Mouse (Mus musculus) limb, embryonic 15.5 days (tissue): ENCODE results near the gene Exoc7. TPM values are rescaled to one million over a fixed set of nuclear protein-coding genes. Genes with fewer than 3 reads are reported as not detected.

Source experiments
- ATAC-seq: fragments of 200-750 bp; cut with Nextera tagmentation; 2 replicates; pipeline ENCODE4 v1.8.0; 2017; ENCODE audit warnings: low read depth, moderate TSS enrichment; ENCODE audit not compliant: insufficient number of reproducible peaks, low FRiP score, low TSS enrichment
- H3K27ac ChIP-seq: fragments of 300-500 bp; sonication (generic); 2 replicates; pipeline ENCODE4 v1.5.1; 2015; ENCODE audit warnings: moderate library complexity, mild to moderate bottlenecking, inconsistent platforms
- H3K27me3 ChIP-seq: fragments of 300-500 bp; sonication (generic); 2 replicates; pipeline ENCODE4 v1.6.1; 2015; ENCODE audit warnings: inconsistent platforms
- H3K36me3 ChIP-seq: fragments of 300-500 bp; sonication (generic); 2 replicates; pipeline ENCODE4 v1.6.1; 2015; ENCODE audit warnings: inconsistent platforms
- H3K4me1 ChIP-seq: fragments of 300-500 bp; sonication (generic); 2 replicates; pipeline ENCODE4 v1.6.1; 2015; ENCODE audit warnings: inconsistent platforms
- H3K4me2 ChIP-seq: fragments of 300-500 bp; sonication (generic); 2 replicates; pipeline ENCODE4 v1.6.1; 2015; ENCODE audit warnings: mild to moderate bottlenecking, inconsistent platforms
- H3K4me3 ChIP-seq: fragments of 300-500 bp; sonication (generic); 2 replicates; pipeline ENCODE4 v1.5.1; 2015; ENCODE audit warnings: mild to moderate bottlenecking, inconsistent platforms
- H3K9ac ChIP-seq: fragments of 300-500 bp; sonication (generic); 2 replicates; pipeline ENCODE4 v1.6.1; 2015; ENCODE audit warnings: inconsistent platforms
- H3K9me3 ChIP-seq: fragments of 300-500 bp; sonication (generic); 2 replicates; pipeline ENCODE4 v1.6.1; 2016; ENCODE audit warnings: inconsistent platforms
- WGBS: fragments of 180-500 bp; shearing (Covaris S2); methylation state at CpG from one replicate; pipeline ENCODE4 v1.1.7; 2015; 5-methylcytosine and 5-hydroxymethylcytosine counted together
- polyA plus RNA-seq: library from polyadenylated mRNA; unstranded; fragments of >200 nt; fragmentation: Nextera tagmentation; extraction: Ambion mirVana; gene quantifications from 2 replicates; pipeline ENCODE4 v1.2.1, GENCODE M21; 2015

Exoc7 gene
- polyA plus RNA-seq, 1 experiment from 2014 or later: 66.2 TPM

- peaks cover 24% of the 10 kb centered on the region for H3K27me3 ChIP-seq
- H3K4me2 ChIP-seq: peak overlapping the region; percentile 97
- no peaks in the 10 kb centered on the region for H3K9me3 ChIP-seq
- 8% methylated on average over 26 of the region's 26 CpGs for WGBS
- peak overlapping the region; percentile 62 for H3K4me3 ChIP-seq
- H3K36me3 ChIP-seq: peaks cover 8% of the 10 kb centered on the region; the same call in 1 of the 2 replicates
- no peak overlapping the region for H3K27ac ChIP-seq
- no peak overlapping the region for H3K9ac ChIP-seq
- ATAC-seq: no peak
- H3K4me1 ChIP-seq: peaks cover 37% of the 10 kb centered on the region
These were observed 27.4 kb upstream of the Exoc7 start for GRCm38 (mm10) chr11:116334417-116334782.

DNA sequence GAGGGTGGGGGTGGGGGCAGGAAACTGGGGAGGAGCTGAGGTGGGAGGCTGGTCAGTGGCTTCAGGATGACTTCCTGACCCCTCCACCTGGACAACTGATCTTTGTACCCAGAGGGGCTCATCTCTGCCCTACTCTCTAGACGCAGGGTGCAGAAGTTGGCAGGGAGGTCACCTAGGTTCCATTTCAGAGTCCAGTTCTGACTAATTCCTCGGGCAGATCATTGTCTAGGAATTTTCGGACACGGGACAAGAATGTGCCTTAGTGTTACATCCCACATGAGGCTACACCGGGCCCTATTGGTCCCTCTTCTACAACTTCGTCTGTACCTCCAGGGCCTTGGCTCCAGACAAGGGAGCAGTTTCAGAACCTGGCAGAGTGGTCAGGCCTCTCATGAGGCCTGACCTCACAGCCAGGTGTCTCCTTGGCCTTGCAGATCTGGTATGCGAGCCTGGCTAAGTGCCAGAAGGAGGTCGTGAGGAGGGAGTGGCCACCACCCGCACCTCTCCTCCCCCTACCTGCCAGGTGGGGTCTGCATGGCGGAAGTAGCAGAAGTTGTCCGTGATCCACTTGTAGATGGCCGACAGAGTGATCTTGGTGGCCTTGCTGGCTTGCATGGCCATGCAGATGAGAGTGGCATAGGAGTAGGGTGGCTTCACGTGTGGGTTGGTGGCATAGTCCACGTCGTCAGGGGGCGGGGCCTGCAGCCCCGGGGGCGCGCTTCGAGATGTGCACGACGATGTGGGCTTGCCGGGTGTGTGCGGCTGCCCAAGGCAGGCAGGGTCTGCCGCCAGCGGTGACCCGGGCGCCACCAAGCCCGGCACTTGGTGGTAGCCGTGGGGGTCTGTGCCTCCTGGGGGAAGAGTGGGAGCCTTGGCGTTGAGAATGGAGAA is 26.7 kb upstream of the Exoc7 start:
- Histone ChIP-seq H3K4me2 (peak overlapping the region; percentile 97), H3K27me3 (peaks cover 24% of the 10 kb centered on the region), H3K9ac (no peak overlapping the region), H3K9me3 (no peaks in the 10 kb centered on the region), H3K4me1 (peaks cover 42% of the 10 kb centered on the region), H3K4me3 (peak overlapping the region; percentile 62), H3K27ac (no peak overlapping the region), H3K36me3 (peaks cover 5% of the 10 kb centered on the region; the same call in 1 of the 2 replicates)
- no peak for ATAC-seq
- 21% methylated on average over 31 of the region's 31 CpGs for WGBS

GRCm38 (mm10) chr11:116332983-116333270 is 25.9 kb upstream of the Exoc7 start:
- no peak overlapping the region for H3K4me2 ChIP-seq
- H3K9me3 ChIP-seq: no peaks in the 10 kb centered on the region
- H3K36me3 ChIP-seq: 0 out of 2 replicates have a peak, but pooled peaks cover under 1% of the 10 kb centered on the region
- peaks cover 42% of the 10 kb centered on the region for H3K4me1 ChIP-seq
- 88% methylated on average over 3 of the region's 3 CpGs for WGBS
- peaks cover 24% of the 10 kb centered on the region for H3K27me3 ChIP-seq
- no peak overlapping the region for H3K27ac ChIP-seq
- no peak overlapping the region for H3K4me3 ChIP-seq
- no peak for ATAC-seq
- no peak overlapping the region for H3K9ac ChIP-seq

- Histone ChIP-seq H3K36me3 (no peaks in the 10 kb centered on the region), H3K27me3 (peaks cover 24% of the 10 kb centered on the region), H3K27ac (no peak overlapping the region), H3K9ac (no peak overlapping the region), H3K9me3 (no peaks in the 10 kb centered on the region), H3K4me3 (no peak overlapping the region), H3K4me1 (peaks cover 42% of the 10 kb centered on the region), H3K4me2 (no peak overlapping the region)
- ATAC-seq: no peak
- 51% methylated on average over 17 of the region's 19 CpGs for WGBS
These were observed 25.4 kb upstream of the Exoc7 start for GRCm38 (mm10) chr11:116332232-116332982.

GRCm38 (mm10) chr11:116330211-116330518 is 23.1 kb upstream of the Exoc7 start:
- H3K9ac ChIP-seq: 0 out of 2 replicates have a peak overlapping the region, but pooled peaks have one; percentile 17
- peaks cover 28% of the 10 kb centered on the region for H3K4me1 ChIP-seq
- H3K36me3 ChIP-seq: no peaks in the 10 kb centered on the region
- H3K9me3 ChIP-seq: no peaks in the 10 kb centered on the region
- ATAC-seq: no peak
- 55% methylated on average over 7 of the region's 7 CpGs for WGBS
- H3K27me3 ChIP-seq: peaks cover 24% of the 10 kb centered on the region
- no peak overlapping the region for H3K4me2 ChIP-seq
- no peak overlapping the region for H3K4me3 ChIP-seq
- no peak overlapping the region for H3K27ac ChIP-seq

DNA sequence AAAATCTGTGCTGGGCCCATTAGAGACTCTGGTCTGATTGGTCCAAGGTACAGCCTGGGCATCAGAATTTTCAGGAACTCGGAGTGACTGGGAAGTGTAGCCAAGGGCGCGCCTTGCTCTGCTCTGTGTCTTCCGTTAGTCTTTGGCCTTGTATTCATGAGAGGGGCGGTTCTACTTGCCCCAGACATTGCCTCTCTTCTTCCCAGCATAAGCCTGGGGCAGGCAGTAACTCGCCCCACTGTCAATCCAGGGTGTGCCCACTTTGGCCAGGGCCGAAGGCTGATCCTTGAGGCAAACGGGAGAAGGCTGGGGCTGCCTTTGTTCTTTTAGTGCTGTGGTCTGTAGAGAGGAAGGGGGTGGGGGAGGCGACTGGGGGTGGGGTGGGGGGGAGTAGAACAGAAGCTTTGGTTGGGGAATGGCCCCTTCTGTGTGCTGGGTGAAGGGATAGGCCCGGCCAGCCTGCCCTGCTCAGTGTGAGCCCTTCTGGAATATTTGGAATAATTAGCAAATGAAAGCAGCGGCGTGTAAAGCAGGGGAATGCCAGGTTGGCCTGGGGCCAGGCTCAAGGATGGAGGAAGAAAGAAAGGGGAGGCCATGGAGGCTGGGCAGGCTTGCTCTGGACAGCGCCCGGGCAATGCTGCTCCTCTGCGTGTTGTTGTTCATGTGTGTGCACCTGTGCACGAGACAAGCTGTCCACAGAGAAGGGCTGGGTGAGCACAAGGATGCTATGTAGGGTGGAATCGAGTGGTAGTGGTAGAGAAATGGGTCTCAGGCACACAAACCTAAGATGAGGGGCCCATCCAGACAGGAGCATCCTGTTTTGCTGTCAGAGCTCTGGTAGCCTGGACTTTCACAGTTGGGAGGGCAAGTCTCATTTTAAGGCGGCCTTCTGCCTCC is 22.5 kb upstream of the Exoc7 start:
- H3K27ac ChIP-seq: no peak overlapping the region
- H3K9ac ChIP-seq: 0 out of 2 replicates have a peak overlapping the region, but pooled peaks have one; percentile 17
- H3K4me1 ChIP-seq: peaks cover 22% of the 10 kb centered on the region
- no peaks in the 10 kb centered on the region for H3K9me3 ChIP-seq
- no peak overlapping the region for H3K4me3 ChIP-seq
- 40% methylated on average over 18 of the region's 18 CpGs for WGBS
- no peak for ATAC-seq
- H3K36me3 ChIP-seq: no peaks in the 10 kb centered on the region
- H3K4me2 ChIP-seq: no peak overlapping the region
- peaks cover 18% of the 10 kb centered on the region for H3K27me3 ChIP-seq

GRCm38 (mm10) chr11:116326963-116327603 is 20.1 kb upstream of the Exoc7 start:
- H3K9me3 ChIP-seq: no peaks in the 10 kb centered on the region
- H3K4me3 ChIP-seq: no peak overlapping the region
- H3K27ac ChIP-seq: no peak overlapping the region
- H3K36me3 ChIP-seq: no peaks in the 10 kb centered on the region
- no peaks in the 10 kb centered on the region for H3K27me3 ChIP-seq
- H3K4me2 ChIP-seq: no peak overlapping the region
- WGBS: 61% methylated on average over 7 of the region's 7 CpGs
- no peak overlapping the region for H3K9ac ChIP-seq
- H3K4me1 ChIP-seq: peaks cover 11% of the 10 kb centered on the region; the same call in 1 of the 2 replicates
- no peak for ATAC-seq

DNA sequence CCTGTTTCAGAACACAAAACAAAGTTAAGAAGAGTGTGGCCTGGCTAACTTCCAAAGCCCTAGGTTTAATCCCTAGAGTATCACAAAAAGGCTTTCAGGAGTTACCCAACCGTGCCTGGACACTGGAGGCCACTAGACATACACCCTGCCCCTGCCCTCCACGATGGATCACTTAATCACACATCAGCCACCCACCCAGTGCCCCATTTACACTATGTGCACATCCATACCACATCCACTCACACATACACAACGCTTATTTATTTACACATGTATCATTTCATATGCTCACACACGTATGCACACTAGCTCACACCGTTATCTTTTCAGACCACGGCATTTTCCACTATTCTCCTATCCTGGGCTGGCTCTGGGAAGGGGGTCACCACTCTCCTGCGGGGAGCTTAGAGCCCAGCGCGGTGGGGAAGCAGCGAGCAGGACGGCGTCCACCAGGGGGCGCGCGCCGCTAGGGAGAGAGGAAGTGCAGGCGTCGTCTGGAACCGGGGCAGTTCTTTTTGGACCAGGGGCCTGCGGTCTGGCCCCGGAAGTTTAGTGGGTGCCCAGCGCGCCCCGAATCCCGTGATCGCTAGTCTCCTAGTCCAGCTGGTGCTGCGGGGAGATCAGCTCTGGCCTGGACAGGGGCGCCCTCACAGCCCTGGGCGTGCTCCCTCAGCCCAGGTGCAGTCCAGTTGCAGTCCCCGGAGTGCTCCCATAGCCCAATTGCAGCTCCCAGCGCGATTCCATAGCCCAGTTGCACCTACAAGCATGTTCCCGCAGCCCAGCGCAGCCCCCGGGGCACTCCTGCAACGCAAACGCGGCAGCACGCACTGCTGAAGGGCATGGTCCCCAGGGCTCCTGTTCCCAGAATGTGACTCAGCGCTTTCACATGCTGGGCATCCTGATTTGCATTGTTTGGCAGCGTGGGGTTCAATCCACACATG is 12.0 kb upstream of the Exoc7 start:
- Histone ChIP-seq H3K9me3 (no peaks in the 10 kb centered on the region), H3K27me3 (no peaks in the 10 kb centered on the region), H3K4me1 (peaks cover 5% of the 10 kb centered on the region), H3K4me2 (peak overlapping the region; percentile 98), H3K4me3 (peak overlapping the region; percentile 46), H3K27ac (no peak overlapping the region), H3K36me3 (no peaks in the 10 kb centered on the region), H3K9ac (peak overlapping the region; percentile 56)
- WGBS: 3% methylated on average over 41 of the region's 41 CpGs
- peak; percentile 42; the same call in 1 of the 2 replicates for ATAC-seq

DNA sequence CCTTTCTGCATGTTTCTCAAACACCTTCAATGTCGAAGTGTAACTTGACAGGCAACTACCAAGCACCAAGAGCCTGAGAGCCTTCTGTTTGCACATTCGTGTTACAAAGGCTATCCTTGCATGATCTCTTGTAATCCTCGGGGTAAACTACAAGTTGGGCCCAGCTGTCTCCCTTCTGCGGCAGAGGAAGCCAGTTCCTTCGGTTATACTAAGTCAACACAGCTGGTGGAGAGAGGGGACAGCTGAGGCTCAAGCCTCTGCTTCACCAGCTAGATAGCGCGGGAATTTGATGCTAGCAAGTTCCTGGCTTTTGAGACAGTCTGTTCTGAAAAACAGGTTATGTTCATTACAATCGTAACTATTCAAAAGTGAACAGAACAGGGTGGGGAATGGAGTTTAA is 5.3 kb upstream of the Exoc7 start:
- no peaks in the 10 kb centered on the region for H3K36me3 ChIP-seq
- H3K4me2 ChIP-seq: no peak overlapping the region
- H3K27me3 ChIP-seq: no peaks in the 10 kb centered on the region
- H3K9ac ChIP-seq: no peak overlapping the region
- H3K4me3 ChIP-seq: no peak overlapping the region
- WGBS: 45% methylated on average over 8 of the region's 8 CpGs
- H3K27ac ChIP-seq: no peak overlapping the region
- no peaks in the 10 kb centered on the region for H3K9me3 ChIP-seq
- no peaks in the 10 kb centered on the region for H3K4me1 ChIP-seq
- ATAC-seq: no peak

DNA sequence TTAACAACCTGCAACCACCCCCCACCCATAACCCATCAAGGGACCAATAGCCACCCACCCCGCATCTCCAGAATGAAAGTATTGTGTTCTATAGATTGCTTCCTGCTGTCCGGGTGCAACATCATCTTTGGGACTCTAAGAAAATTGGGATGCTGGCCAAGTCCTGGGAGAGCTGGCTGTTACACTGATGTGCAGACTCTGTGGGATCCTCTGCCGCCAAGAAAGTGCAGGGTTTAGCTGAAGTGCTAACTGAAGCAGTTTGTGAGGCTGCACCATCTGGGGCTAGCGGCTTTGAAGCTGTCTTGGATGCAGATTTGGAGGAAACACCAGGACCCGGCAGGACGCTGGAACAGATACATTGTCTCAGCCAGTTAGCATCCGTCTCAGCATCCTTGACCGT is 4.1 kb upstream of the Exoc7 start:
- no peaks in the 10 kb centered on the region for H3K4me1 ChIP-seq
- 43% methylated on average over 8 of the region's 8 CpGs for WGBS
- no peak overlapping the region for H3K4me3 ChIP-seq
- H3K4me2 ChIP-seq: no peak overlapping the region
- H3K27me3 ChIP-seq: no peaks in the 10 kb centered on the region
- no peak for ATAC-seq
- H3K9ac ChIP-seq: no peak overlapping the region
- H3K27ac ChIP-seq: no peak overlapping the region
- no peaks in the 10 kb centered on the region for H3K9me3 ChIP-seq
- no peaks in the 10 kb centered on the region for H3K36me3 ChIP-seq
